In the genomic region with DNA sequence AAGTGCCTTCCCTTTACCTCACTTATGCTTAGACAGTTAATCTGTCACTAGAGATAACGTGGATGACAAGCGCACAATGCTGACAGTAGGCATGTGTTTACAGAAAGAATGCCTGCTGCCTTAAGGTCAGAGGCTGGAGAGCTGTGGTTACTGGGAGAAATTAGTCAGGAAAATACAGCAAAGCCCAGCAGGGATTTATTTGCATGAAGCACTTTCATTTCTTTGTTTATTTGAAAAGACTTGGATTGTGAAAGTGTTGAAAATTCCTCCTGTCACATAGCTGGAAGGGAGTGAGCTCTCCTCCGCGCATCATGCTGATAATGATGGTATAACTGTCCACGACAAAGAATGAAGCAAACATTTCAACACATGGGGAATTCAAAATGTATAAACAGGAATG, we compare ENCODE assay signal across 18 mouse cellular contexts.
DNase-seq lines count a peak whose midpoint lies in the region; ATAC-seq and TF ChIP-seq lines count a peak whose summit lies in the region.
"Had no signal": no experiment of that assay in that cellular context is flagged by ENCODE, and none has a peak within 500 bp of the region (broad histone marks: within the 10 kb centered on the region; RNA-seq: fewer than 3 reads in every experiment).

No protein-coding gene starts in this region.

- H3K4me3 ChIP-seq in lung, embryonic 14.5 days (ENCODE audit: low read depth, low read length) = no peak overlapping the region
- H3K4me3 ChIP-seq: forebrain, embryonic 13.5 days; heart, embryonic 12.5 days; hindbrain, embryonic 15.5 days; limb, embryonic 15.5 days; midbrain, embryonic 13.5 days had no signal

- H3K4me2 ChIP-seq in lung, embryonic 14.5 days = no peak overlapping the region
- H3K4me2 ChIP-seq: forebrain, embryonic 13.5 days; heart, embryonic 12.5 days; hindbrain, embryonic 15.5 days; limb, embryonic 15.5 days; midbrain, embryonic 13.5 days had no signal

- H3K36me3 ChIP-seq in lung, embryonic 14.5 days (ENCODE audit: insufficient read depth) = no peaks in the 10 kb centered on the region
- H3K36me3 ChIP-seq: heart, embryonic 12.5 days; hindbrain, embryonic 15.5 days; limb, embryonic 15.5 days; midbrain, embryonic 13.5 days had no signal

- no peaks in the 10 kb centered on the region for H3K9me3 ChIP-seq in lung, embryonic 14.5 days (ENCODE audit: low read depth, low read length)
- H3K9me3 ChIP-seq: forebrain, embryonic 13.5 days; heart, embryonic 12.5 days; hindbrain, embryonic 15.5 days; limb, embryonic 15.5 days; midbrain, embryonic 13.5 days had no signal

- no peak overlapping the region for H3K9ac ChIP-seq in lung, embryonic 14.5 days
- H3K9ac ChIP-seq: forebrain, embryonic 13.5 days; heart, embryonic 12.5 days; hindbrain, embryonic 15.5 days; limb, embryonic 15.5 days; midbrain, embryonic 13.5 days had no signal

- peak; percentile 35 for DNase-seq in embryo, embryonic 10 days (ENCODE audit: low spot score)
- DNase-seq in embryo, embryonic 9.5 days (ENCODE audit: extremely low spot score) = no peak
- peak; percentile 11 for DNase-seq in ovary, postnatal 36 days (ENCODE audit: low spot score)
- no peak for DNase-seq in ovary, postnatal 14 days (ENCODE audit: low spot score)
- DNase-seq in lung, embryonic 14.5 days = peak; percentile 79
- peak; percentile 8 to 20 for DNase-seq in lung, postnatal 4 days
- no peak for DNase-seq in adrenal gland, adult 2 months
- DNase-seq: adrenal gland, postnatal 25 days; cerebellum, adult 9-10 months; kidney, adult 9 months; thymus, postnatal 25 days had no signal

- peak; percentile 96 for ATAC-seq in lung, embryonic 14.5 days (ENCODE audit: insufficient read depth)
- no peak for ATAC-seq in granulocyte monocyte progenitor cell, adult 5-6 weeks (replicated peaks; ENCODE audit: poor library complexity, severe bottlenecking)
- ATAC-seq: forebrain, embryonic 13.5 days; midbrain, embryonic 13.5 days had no signal

- 15% methylated on average over 5 of the region's 5 CpGs for WGBS in lung, embryonic 14.5 days

- no peak for TF ChIP-seq CTCF in lung, embryonic 14.5 days (IDR thresholded peaks at IDR 0.05; ENCODE audit: low read depth)

- peaks cover 4% of the 10 kb centered on the region; the same call in 1 of the 2 replicates for H3K4me1 ChIP-seq in lung, embryonic 14.5 days (ENCODE audit: insufficient read depth)
- H3K4me1 ChIP-seq: forebrain, embryonic 13.5 days; heart, embryonic 12.5 days; hindbrain, embryonic 15.5 days; limb, embryonic 15.5 days; midbrain, embryonic 13.5 days had no signal

- H3K27ac ChIP-seq in lung, embryonic 14.5 days (ENCODE audit: low read depth) = no peak overlapping the region
- H3K27ac ChIP-seq: forebrain, embryonic 13.5 days; hindbrain, embryonic 15.5 days; limb, embryonic 15.5 days; midbrain, embryonic 13.5 days; stomach, postnatal 0 days had no signal

- no peaks in the 10 kb centered on the region for H3K27me3 ChIP-seq in lung, embryonic 14.5 days (ENCODE audit: insufficient read depth, low read length)
- H3K27me3 ChIP-seq: forebrain, embryonic 13.5 days; heart, embryonic 12.5 days; hindbrain, embryonic 15.5 days; limb, embryonic 15.5 days; midbrain, embryonic 13.5 days had no signal

Comparison
In these comparisons a context has a peak if more than half of its experiments do, and no peak if none do; other contexts are left out.
1. DNase-seq: peak in embryo, embryonic 10 days (single experiment), ovary, postnatal 36 days (single experiment), lung, embryonic 14.5 days (single experiment) and lung, postnatal 4 days (2 of 2); none in embryo, embryonic 9.5 days (single experiment), ovary, postnatal 14 days (single experiment) and adrenal gland, adult 2 months (single experiment).